Mouse (Mus musculus) yolk sac, embryonic 10.5 days (tissue): Measurements from ENCODE around the gene Pim2.

ENCODE experiments used
- DNase-seq: peaks from one replicate; pipeline ENCODE4 v3.0.0-alpha.2; 2017; ENCODE audit warnings: low spot score

Gene Pim2

GRCm38 (mm10) chrX:7878007-7878419, at the start of gene Pim2:
Pim2 (plus strand) TSS chrX:7878262.
- DNase-seq, result peak; percentile 73

- no peak for DNase-seq
Measured at GRCm38 (mm10) chrX:7837146-7837545, 40.9 kb upstream of the Pim2 start.

- DNase-seq, result no peak
Measured at GRCm38 (mm10) chrX:7840842-7841162, 37.3 kb upstream of the Pim2 start.

GRCm38 (mm10) chrX:7841163-7842162, 36.6 kb upstream of the Pim2 start, which contains the start of gene Otud5:
Otud5 (plus strand) TSS chrX:7841364.
- DNase-seq, result peak; percentile 94

GRCm38 (mm10) chrX:7842318-7842717, 35.7 kb upstream of the Pim2 start:
- DNase-seq, result peak; percentile 15

- DNase-seq, result no peak
Measured at GRCm38 (mm10) chrX:7847845-7848244, 30.2 kb upstream of the Pim2 start.

GRCm38 (mm10) chrX:7854578-7854977, 23.5 kb upstream of the Pim2 start:
- DNase-seq, result no peak

GRCm38 (mm10) chrX:7859191-7859753, 18.8 kb upstream of the Pim2 start:
- peak; percentile 29 for DNase-seq

GRCm38 (mm10) chrX:7863181-7863580, 14.9 kb upstream of the Pim2 start:
- DNase-seq, result no peak

- DNase-seq, result no peak
Measured at GRCm38 (mm10) chrX:7864551-7864950, 13.5 kb upstream of the Pim2 start.

GRCm38 (mm10) chrX:7865343-7865742, 12.7 kb upstream of the Pim2 start:
- DNase-seq, result no peak

GRCm38 (mm10) chrX:7865786-7866185, 12.3 kb upstream of the Pim2 start:
- DNase-seq, result no peak

GRCm38 (mm10) chrX:7867141-7867540, 10.9 kb upstream of the Pim2 start:
- DNase-seq, result no peak

GRCm38 (mm10) chrX:7868506-7868905, 9.6 kb upstream of the Pim2 start:
- no peak for DNase-seq

- DNase-seq, result no peak
Measured at GRCm38 (mm10) chrX:7869826-7870225, 8.2 kb upstream of the Pim2 start.

GRCm38 (mm10) chrX:7878495-7878894, 433 bp downstream of the Pim2 start:
- no peak for DNase-seq

- peak; percentile 43 for DNase-seq
Measured at GRCm38 (mm10) chrX:7879819-7880218, 1.8 kb downstream of the Pim2 start.

- peak; percentile 89 for DNase-seq
Measured at GRCm38 (mm10) chrX:7883841-7884567, 5.9 kb downstream of the Pim2 start, which contains the start of gene Slc35a2. Slc35a2 (plus strand) TSS chrX:7884028.

- no peak for DNase-seq
Measured at GRCm38 (mm10) chrX:7898211-7898610, 20.1 kb downstream of the Pim2 start.

- peak; percentile 89 for DNase-seq
Measured at GRCm38 (mm10) chrX:7898880-7899874, 21.1 kb downstream of the Pim2 start, which contains the start of the genes Pqbp1 and Timm17b. Pqbp1 (minus strand) TSS chrX:7899269. Timm17b (plus strand) TSS chrX:7899357.

GRCm38 (mm10) chrX:7904441-7904840, 26.4 kb downstream of the Pim2 start:
- no peak for DNase-seq
